Mouse (Mus musculus) neural tube, embryonic 10.5 days (tissue): ENCODE measurements around the gene Gm609.
"Not testable (repeated sequence)": the region's sequence is repeated elsewhere in the genome, so short reads cannot be mapped to it uniquely, and the experiment has no call there.

ENCODE experiments used
- DNase-seq: peaks from one replicate; pipeline ENCODE4 v3.0.0-alpha.2; 2017; ENCODE audit warnings: low spot score; ENCODE audit errors: extremely low spot score

The Gm609 gene

DNA sequence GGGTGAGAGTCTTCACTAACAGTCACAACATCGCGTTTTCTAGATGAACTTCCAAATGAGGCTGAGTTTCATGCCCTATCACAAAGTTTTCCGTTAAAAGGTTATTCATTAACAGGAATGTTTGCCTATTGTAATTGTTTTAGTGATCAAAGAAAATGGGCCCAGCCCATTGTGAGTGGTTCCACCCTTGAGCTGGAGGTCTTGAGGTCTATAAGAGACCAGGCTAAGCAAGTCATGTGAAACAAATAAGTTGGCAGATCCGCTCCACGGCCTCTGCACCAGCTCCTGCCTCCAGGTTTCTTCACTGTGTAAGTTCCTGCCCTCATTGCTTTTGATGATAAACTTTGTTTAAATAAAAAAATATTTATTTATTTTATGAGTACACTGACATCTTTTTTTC, at the start of gene Gm609:
Gm609 (minus strand) TSS at position 43 of the 400 bp plus-strand sequence.
- DNase-seq, result no peak

GRCm38 (mm10) chr16:45542108-45542507, 49.3 kb upstream of the Gm609 start:
- DNase-seq, result no peak

- DNase-seq, result not testable (repeated sequence)
Measured at GRCm38 (mm10) chr16:45538342-45538741, 45.6 kb upstream of the Gm609 start.

DNA sequence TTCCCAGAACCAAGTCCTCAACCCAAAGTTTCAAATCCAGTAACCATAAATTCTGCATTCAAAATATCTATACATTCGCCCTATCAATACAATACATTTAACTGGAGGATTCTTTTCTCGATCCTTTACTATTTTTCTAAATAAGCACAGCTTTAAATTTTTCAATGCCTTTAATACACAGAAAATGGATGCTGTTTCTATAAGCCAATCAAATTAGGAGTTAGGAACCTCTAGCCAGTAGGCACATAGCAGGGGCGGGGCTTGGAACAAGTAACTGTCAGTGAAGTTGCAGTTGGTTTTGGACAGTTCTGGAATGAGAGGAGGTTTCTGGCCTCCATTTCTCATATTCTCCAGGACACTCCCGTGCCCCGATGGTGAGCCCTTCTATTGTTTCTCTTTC, 42.2 kb upstream of the Gm609 start, which contains the start of gene Slc9c1:
Slc9c1 (plus strand) TSS at position 301 of the 400 bp plus-strand sequence.
- no peak for DNase-seq

GRCm38 (mm10) chr16:45531950-45532349, 39.2 kb upstream of the Gm609 start, which contains the start of gene Gm17783:
Gene Gm17783 (minus strand): TSS chr16:45532050.
- no peak for DNase-seq

DNA sequence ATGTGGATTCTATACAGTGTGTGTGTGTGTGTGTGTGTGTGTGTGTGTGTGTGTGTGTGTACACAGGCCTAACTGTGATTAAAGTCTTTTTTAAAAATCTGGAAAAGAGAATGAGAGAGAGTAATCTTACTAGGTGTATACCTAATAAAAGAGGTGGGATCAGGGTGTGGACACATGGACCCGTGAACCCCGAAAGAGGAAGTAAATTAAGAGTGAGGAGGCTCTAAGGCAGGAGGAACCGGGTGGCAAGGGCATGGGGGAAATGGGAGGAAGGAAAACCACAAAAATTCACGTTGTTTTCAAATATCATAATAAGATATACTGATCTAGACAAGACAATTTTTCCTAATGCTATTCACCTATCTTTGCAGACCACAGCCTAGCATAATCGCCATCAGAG, 32.8 kb upstream of the Gm609 start:
- no peak for DNase-seq

GRCm38 (mm10) chr16:45495326-45495725, 2.6 kb upstream of the Gm609 start:
- no peak for DNase-seq

- DNase-seq, result no peak
Measured at GRCm38 (mm10) chr16:45476991-45477390, 15.8 kb downstream of the Gm609 start.

DNA sequence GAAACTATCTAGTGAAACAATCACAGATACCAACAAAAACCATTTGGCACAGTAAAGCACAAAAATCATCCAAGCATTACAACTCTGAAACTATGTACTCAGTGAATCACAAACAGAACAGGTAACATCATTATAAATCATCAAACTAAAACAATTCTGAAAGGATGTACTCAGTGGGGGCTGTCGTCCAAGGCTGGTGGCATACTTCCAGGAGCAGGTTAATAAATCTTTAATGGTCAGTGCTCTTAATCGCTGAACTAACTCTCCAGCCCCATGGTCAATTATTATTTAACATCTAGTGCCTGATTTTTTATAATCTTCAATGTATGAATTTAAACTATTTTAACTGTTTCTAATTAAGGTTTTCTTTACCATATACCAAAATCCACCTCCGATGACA, 20.9 kb downstream of the Gm609 start:
- not testable (repeated sequence) for DNase-seq

GRCm38 (mm10) chr16:45454762-45455161, 38.0 kb downstream of the Gm609 start:
- no peak for DNase-seq

DNA sequence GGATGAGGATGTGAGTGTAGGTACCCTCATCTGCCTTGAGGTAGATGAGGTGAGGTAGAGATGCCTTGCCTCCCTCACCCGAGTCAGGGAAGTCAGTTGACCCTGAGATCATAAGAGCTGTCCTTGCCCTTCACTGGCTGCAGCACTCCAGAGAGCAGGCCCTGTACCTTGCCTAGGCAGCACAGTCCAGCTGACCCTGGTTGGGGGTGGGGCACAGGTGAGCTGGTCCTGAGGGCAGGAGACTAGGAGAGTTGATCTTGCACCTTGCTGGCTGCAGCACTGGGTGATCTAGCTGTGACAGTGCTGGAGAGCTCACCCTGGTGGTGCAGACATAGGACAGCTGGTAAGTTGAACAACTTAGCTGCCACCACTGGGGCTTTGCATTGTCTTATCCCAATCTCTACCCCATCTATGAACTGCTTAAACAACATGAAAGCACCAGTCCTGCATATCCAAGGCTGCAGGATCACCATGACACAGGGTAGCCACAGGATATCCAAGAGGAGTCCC, 55.5 kb downstream of the Gm609 start:
- DNase-seq, result no peak

DNA sequence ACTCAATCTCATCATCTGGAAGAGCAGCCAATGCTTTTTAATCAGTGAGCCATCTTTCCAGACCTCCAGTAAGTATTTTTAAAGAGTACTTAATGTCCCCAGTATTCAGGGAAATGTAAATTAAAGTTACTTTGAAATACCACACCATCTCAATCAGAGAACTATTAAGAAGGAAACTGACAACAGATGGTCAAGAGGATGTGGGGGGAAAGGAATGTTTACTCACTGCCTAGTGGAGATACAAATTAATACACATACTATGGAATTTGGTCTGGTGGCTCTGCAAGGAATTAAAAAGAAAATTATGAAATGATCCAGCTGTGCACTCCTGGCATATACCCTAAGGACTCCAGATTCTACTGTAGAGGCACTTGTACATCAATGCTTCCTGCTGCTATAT, 57.2 kb downstream of the Gm609 start:
- no peak for DNase-seq

GRCm38 (mm10) chr16:45427651-45428050, 65.1 kb downstream of the Gm609 start:
- DNase-seq, result no peak

DNA sequence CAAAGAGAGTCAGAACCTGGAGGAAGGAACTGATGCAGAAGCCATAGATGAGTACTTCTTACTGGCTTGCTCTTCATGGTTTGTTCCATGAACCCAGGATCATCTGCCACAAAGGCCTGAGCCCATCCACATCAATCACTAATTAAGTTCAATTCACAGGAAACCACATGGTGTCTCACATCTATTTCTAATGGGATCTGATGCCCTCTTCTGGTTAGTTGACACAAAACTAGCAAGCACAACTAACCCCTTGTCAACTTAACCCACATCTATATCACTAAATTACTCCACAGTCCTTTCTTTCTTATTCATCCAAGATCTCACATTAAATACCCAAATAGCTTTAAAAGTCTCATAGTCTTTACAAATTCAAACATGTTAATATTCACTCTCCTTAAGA, 79.3 kb downstream of the Gm609 start:
- DNase-seq, result no peak

GRCm38 (mm10) chr16:45409064-45409446, 83.7 kb downstream of the Gm609 start:
- not testable (repeated sequence) for DNase-seq

DNA sequence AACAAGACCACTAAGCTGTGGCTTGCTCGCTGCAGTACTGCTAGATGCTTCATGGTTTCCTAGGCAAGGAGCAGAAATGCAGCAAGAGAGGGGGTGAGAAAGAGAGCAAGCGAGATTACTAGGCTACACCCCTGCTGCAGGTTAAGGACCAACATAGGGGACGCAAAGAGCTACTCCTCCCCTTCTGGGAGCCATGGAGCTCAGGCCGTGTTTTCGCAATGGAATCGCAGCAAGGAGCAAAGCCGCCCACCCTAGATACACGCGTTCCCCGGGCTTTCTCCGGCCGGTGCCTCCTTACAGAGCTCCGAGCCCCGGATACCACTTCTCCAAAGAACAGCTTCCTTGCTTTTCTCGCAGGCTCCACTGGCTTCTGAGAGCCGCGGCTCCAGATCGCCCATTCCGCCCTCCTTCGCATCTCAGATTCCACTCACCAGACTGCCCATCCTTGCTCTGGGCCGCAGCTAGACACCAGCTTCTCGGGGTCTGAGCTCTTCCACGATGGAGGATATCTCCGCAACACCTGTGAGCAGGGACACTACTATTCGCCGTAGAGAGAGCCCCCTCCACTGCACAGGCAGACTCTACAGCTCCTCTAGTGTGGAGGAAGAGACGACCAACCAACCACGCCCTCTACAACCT, 84.2 kb downstream of the Gm609 start, which contains the start of gene Cd200:
Cd200 (minus strand) TSS at position 629 of the 639 bp plus-strand sequence.
- DNase-seq, result peak; percentile 60

DNA sequence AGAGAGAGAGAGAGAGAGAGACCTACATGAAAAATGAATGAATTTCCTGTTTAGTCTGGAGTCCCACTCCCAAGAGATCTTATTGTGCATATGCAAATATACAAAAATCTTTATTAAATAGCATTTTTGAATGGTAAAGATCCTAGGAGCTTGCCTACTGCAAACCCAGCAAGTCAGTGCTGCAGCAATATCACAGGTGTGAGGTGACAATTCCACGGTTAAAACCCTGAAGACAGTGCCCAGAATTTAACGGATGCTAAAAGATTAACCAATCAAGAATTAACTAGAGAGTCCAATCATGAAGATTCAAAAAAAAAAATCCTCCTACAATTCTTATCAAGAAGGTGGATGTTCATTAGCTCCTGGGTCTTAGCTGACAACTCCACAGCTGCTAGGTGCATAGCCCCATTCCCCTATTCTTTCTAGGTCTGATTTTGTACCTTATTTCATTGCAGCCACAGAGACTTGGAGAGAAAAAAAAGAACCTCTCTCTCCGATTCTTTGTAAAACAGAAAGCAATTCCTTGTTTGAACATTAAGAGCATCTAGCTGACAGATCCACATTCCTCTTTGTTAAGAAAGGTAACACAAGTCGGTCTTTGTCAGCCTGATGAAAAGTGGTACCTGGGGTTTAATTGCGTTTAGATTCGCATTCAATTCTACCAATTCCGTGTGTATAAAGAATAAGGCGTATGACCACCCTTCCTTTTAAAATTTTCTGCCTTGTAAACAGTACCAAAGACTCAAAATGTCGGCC, 84.9 kb downstream of the Gm609 start:
- DNase-seq, result no peak

DNA sequence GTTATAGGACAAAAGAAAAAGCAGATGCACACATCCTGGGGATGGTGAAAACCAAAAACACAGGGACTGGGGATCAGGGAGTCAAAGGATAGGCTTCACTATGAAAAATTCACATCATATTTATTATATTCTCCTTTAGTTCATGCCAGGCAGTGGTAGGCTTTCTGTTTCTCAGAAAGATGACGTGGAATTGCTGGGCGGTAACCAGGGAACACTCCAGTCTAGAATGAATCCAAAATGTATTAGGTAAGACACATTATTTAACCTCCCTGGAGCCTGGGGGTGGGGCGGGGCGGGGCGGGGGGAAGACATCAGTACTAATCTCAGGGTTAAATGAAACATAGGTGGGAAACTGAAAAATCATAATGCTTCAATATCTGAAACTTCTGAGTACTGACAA, 85.7 kb downstream of the Gm609 start:
- no peak for DNase-seq

DNA sequence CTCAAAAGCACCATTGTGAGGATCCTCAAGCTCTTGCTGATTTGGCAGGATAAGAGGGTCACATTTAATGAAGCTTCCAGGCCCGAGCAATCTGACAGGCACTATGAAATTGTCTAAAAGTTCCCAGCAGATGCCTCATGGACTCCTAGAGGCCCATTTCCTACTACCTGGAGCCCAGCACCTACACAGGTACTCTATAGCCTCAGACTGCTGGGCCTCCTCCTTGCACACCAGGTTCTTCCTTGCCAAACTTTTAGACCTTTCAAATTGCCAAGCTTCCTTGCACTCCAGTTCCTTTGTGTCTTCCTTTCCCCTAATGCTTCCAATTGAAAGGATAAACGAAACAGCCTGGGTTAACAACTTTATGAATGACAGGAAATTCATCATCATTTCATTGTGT, 89.8 kb downstream of the Gm609 start:
- DNase-seq, result no peak

DNA sequence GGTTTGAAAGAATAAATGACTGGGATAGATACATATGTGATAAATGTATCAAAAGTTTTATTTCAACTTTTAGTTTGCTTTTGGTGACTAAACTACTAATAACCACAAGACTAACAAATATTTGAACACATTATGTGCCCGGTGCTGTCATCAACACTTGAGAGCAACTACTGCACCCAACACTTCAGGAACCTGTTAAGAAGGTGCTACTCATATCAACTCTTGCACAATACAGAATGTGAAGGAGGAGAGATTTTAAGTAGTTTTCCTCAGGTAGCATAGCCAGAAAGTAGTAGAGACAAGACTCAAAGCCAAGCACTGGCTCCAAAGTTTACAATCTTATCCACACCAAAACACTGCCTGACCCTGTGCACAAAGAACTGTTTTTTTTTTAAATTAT, 90.7 kb downstream of the Gm609 start:
- no peak for DNase-seq

DNA sequence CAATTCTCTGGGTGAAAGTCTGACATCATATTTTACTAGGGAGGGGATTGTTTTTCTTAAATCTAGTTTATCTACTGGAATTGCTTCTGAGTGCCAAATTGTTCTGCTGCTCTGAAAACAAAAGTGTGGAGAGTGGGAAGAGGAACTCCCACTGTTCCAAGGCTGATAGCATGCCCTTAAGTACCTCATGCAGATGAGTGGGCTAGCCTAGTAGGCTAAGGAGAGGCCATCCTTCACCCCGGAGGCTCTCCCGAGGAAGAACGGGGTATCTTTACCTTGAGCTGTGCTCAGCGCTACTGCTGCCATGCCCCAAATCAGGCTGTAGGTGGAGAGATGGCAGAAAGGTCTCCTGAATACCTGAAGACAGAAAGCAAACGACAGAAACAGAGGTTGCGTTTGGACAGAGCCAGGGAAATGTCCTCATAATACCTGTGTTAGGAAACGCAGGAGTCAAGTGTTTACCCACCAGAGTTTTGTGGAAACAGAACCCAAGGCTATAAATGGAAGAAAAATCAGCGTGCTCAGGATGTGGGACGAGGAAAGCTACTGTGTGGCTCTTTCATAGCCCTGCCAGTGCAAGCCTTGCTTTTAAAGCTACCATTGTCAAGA, 92.7 kb downstream of the Gm609 start:
- DNase-seq, result no peak

DNA sequence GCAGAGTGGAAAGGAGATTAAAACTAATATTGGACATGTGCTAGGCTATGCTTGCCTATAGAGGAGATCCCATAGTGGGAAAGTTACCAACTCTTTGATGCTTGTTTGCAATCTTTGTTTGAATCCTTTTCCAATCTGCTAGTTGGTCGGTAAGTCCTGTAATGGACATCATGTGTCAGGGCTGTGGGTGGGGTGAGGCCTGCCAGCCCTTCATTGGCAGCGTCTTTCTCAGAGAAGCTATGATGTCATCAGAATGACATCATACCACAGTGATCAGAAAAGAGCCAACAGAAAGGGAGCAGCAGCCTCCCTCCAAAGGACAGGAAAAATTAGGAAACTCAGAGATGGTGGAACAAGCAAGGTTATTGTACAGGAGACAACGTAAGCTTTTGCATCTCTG, 93.4 kb downstream of the Gm609 start:
- no peak for DNase-seq
